Mouse (Mus musculus): Measurements from ENCODE around the gene Hgfac.

The Hgfac gene

DNA sequence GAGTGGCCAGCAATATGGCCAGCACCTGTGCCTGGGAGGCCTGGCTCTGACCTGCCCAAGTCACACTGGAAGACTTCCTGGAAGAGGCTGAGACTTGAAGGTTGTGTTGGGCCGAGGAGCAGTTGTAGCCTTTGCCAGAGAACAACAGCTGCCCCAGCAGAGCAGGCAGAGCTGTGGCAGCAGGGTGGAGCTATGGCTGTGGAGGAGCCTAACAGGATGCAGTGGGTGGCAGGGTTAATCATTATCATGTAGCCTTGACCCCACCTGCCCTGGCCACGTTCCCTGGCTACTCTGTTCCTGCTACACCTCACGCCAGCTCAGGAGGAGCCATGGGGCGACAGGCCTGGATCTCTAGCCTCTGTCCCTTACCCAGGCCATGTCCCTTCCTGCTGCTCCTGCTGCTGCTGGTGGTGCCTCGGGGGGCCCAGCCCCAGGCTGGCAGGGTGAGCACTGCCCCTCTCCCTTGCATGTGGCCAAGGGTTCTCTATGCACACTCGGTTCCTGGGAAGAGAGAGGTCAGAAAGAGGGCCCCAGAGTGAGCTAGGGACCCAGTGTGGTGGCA is at the start of gene Hgfac:
Hgfac (plus strand) TSS at position 242 of the 562 bp plus-strand sequence.
- no peak for ATAC-seq (ENCODE audit: insufficient number of reproducible peaks, low FRiP score, low TSS enrichment)

DNA sequence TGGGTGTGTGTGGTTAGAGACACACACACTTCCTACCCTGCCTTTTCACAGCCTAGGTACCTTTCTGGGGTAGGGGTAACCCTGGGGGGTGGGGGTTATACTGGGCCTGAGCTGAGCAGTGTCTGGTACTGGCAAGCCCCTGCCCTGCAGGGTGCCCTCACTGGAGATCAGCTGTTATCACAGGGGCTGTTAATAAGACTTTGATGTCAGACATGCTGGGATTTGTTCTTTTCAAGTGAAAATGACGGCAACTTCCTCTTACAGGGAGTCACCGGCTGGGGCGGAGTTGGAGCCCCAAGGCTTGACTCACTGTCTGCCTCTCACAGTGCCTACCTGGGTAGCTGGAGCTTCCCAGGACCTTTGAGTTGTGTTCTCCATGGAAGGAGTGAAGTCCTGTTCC is 42.6 kb upstream of the Hgfac start:
- no peak for ATAC-seq (ENCODE audit: insufficient number of reproducible peaks, low FRiP score, low TSS enrichment)

- no peak for ATAC-seq (ENCODE audit: insufficient number of reproducible peaks, low FRiP score, low TSS enrichment)
Observed at GRCm38 (mm10) chr5:34999281-34999680, 42.0 kb upstream of the Hgfac start.

- no peak for ATAC-seq (ENCODE audit: insufficient number of reproducible peaks, low FRiP score, low TSS enrichment)
Observed at GRCm38 (mm10) chr5:35000323-35000722, 41.0 kb upstream of the Hgfac start.

DNA sequence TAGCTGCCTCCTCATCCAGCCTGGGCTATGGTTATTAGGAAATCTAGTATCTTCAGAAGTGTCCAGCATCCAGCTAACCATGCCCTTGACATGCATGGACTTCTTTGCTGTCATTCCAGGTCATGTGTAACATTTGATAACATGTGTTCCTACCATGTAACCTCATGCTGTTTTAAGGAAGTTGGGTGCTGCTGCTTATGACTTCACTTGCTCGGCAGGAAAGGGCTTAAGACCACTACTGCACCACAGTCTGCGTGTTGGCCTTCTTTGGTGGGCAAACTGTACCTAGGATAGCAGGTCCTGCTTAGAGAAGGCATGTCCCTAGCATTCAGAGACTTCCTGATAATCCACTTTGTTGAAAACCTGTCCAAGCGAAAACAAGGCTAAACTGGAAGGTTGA is 40.2 kb upstream of the Hgfac start:
- no peak for ATAC-seq (ENCODE audit: insufficient number of reproducible peaks, low FRiP score, low TSS enrichment)

- ATAC-seq (ENCODE audit: insufficient number of reproducible peaks, low FRiP score, low TSS enrichment): no peak
Observed at GRCm38 (mm10) chr5:35003611-35004162, 37.6 kb upstream of the Hgfac start.

- ATAC-seq (ENCODE audit: insufficient number of reproducible peaks, low FRiP score, low TSS enrichment): no peak
Observed at GRCm38 (mm10) chr5:35004769-35005168, 36.5 kb upstream of the Hgfac start.

GRCm38 (mm10) chr5:35005659-35006058 is 35.6 kb upstream of the Hgfac start:
- no peak for ATAC-seq (ENCODE audit: insufficient number of reproducible peaks, low FRiP score, low TSS enrichment)

DNA sequence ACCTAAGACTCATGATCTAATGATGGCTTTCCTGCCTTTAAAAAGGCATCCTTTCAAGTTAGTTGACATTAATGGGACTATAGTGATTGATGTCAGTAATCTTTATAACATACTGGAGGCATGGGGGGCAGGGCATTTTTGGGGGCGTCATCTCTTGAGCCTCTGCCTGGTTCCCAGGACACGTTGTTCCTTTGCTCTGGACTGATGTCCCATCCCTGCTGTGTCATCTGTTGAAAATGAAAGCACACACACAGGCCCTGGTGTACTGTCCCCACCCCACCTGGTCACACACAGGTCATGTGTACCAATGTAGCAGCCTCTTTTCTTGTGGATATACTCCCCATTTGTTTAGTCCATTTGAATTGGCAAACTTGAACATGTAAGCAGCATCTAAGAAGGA is 34.7 kb upstream of the Hgfac start:
- no peak for ATAC-seq (ENCODE audit: insufficient number of reproducible peaks, low FRiP score, low TSS enrichment)

- ATAC-seq (ENCODE audit: insufficient number of reproducible peaks, low FRiP score, low TSS enrichment): no peak
Observed at GRCm38 (mm10) chr5:35009163-35009562, 32.1 kb upstream of the Hgfac start.

DNA sequence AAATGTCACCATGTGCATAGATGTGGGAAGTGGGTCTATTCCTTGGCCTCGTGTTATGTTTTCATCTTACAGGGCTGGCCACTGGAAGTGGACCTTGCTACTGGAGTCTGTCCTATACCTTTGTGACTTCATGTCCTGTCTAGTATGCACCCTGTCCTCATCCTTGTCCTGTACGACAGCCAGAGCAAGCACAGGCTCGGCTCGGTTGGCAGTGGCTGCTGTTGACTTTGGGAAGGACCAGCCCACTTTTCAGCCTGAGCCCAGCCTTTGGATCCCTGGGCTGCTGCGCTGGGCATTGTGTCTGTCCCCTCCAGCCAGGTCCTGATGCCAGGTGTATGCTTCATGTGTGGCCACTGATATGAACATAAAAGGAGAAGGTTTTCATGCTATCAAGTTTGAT is 30.7 kb upstream of the Hgfac start:
- ATAC-seq (ENCODE audit: insufficient number of reproducible peaks, low FRiP score, low TSS enrichment): no peak

- no peak for ATAC-seq (ENCODE audit: insufficient number of reproducible peaks, low FRiP score, low TSS enrichment)
Observed at GRCm38 (mm10) chr5:35011156-35011923, 30.0 kb upstream of the Hgfac start.

- no peak for ATAC-seq (ENCODE audit: insufficient number of reproducible peaks, low FRiP score, low TSS enrichment)
Observed at GRCm38 (mm10) chr5:35014036-35014435, 27.3 kb upstream of the Hgfac start.

GRCm38 (mm10) chr5:35019673-35020300 is 21.5 kb upstream of the Hgfac start:
- ATAC-seq (ENCODE audit: insufficient number of reproducible peaks, low FRiP score, low TSS enrichment): no peak

- ATAC-seq (ENCODE audit: insufficient number of reproducible peaks, low FRiP score, low TSS enrichment): no peak
Observed at GRCm38 (mm10) chr5:35020410-35021241, 20.7 kb upstream of the Hgfac start.

DNA sequence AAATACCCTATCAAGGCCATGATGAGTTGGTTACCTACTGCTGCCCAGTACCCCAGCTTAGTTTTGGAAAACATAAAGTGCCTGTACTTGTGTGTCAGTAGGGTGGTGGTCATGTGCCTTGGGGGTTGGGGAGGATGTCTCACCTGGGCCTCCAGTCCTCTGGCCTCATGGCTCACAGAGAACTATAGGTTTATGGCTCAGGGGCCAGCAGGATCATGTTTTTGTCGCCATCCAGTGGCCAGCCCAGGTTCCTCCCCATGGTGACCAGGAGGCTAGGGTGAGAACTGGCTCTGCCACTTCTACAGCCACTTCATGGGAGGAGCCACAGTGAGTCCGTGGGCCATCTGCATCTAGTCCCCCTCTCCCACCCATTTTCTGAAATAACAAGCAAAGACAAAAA is 16.3 kb upstream of the Hgfac start:
- ATAC-seq (ENCODE audit: insufficient number of reproducible peaks, low FRiP score, low TSS enrichment): no peak

DNA sequence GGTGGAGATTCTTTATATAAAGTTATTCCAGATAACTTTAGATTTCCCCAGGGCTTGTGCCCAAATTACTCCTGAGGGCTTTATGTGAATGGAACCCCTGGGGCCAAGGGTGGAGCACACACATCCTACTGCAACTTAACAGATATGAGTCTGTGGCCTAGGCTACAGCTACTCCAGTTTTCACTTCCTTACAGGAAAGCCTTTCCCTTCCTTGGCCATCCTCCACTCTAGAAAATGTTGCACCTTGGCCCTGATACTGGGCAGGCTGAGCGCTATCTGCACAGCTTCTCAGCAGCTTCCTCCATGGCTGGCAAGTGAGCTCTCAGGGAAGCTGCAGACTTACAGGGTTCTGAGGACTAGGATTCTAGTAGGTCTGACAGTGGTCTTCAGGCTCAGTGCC is 12.0 kb upstream of the Hgfac start:
- no peak for ATAC-seq (ENCODE audit: insufficient number of reproducible peaks, low FRiP score, low TSS enrichment)

DNA sequence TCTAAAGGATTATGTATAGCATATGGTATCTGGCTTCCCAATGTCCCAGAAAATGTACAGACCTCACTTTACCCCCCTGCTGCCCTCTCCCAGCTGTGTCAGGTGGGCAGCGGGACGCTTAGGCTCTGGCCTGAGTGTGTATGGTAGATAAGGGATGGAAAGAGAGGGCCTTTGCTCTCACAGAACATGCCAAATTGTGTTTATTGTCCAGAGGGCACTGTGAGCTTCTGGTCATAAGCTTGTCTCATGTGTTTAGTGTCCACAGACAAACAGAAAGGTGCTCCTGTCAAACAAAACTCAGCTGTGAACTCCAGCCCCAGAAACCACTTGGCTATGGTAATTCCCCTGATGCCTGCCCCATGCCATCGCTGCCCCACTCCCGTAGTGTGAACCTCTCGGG is 11.6 kb upstream of the Hgfac start:
- no peak for ATAC-seq (ENCODE audit: insufficient number of reproducible peaks, low FRiP score, low TSS enrichment)

GRCm38 (mm10) chr5:35033068-35033467 is 8.2 kb upstream of the Hgfac start:
- no peak for ATAC-seq (ENCODE audit: insufficient number of reproducible peaks, low FRiP score, low TSS enrichment)

GRCm38 (mm10) chr5:35033619-35034018 is 7.7 kb upstream of the Hgfac start:
- ATAC-seq (ENCODE audit: insufficient number of reproducible peaks, low FRiP score, low TSS enrichment): no peak

GRCm38 (mm10) chr5:35035141-35035540 is 6.2 kb upstream of the Hgfac start:
- no peak for ATAC-seq (ENCODE audit: insufficient number of reproducible peaks, low FRiP score, low TSS enrichment)

Data from cerebellum, adult (tissue).